Mouse (Mus musculus) CD4-positive, CD25-positive, alpha-beta regulatory T cell, adult 2 months (primary cell): Measurements from ENCODE around the gene Ndufb4.
"Not testable (repeated sequence)": the region's sequence is repeated elsewhere in the genome, so short reads cannot be mapped to it uniquely, and the experiment has no call there.

ENCODE experiments used
- DNase-seq: peaks from one replicate; pipeline ENCODE4 v3.0.0-alpha.2; 2012; ENCODE audit warnings: low read depth, low spot score

Ndufb4 gene

DNA sequence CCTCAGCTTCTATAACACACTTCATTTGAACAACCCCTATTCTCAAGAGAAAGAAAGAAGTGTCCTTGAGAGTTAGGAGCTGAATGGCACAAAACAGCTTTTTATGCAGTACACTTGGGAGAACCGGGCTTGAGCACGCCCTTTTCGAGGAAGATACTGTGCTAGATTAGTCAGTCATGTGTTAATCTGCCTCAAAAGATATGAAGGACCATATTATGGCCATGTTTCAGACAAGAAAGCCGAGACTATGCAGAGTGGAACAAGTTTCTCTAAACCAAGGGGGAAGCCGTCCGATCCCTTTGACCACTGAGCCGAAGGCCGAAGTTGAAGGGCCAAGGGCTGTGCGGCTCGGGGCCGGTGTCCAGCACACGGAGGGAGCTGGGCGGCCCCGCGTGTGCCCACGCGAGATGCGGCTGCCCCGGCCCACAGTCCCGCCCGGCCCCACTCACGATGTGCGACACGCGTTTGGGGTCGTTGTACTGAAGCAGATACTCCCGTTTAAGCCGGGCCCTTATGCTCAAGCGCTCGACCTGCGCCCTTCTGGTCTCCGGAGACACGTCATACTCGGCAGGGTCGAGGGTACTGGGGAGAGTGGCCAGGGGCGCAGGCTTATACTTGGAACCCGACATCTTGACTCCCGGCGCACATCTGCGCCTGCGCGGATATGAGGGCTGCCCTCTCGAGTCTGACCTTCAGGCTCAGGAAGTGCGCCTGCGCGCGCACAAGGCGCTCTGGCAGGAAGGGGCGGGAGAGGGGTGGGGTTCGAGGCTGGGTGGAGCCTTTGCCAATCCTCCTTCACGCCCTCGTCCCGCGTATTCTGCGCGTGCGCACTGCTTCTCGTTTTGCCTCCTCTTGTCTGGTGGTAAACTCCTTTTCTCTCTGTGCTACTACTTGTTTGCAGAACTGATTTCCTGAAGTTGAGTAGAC, at the start of gene Ndufb4:
TSS of gene Ndufb4 (minus strand) at position 723 of the 927 bp plus-strand sequence.
- DNase-seq, result peak; percentile 99

DNA sequence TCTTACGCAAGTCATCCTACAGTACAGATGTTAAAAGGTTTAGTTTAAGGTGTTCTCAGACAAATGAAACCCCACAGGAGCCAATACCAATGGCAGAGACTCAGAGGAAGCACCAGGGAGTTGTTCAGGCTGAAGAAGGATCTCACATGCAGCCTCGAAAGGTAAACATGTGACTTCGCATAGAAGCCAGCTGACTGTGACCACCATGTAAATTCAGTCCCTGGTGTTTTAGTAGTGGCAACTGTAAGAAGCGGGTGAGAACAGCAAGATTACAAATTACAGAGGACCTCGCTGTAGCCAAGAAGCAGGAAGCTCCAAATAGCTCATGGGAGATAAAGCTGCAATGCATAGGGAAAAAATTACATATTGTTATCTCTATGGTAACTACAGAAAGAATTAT, 49.6 kb upstream of the Ndufb4 start:
- DNase-seq, result no peak

GRCm38 (mm10) chr16:37700071-37700470, 45.8 kb upstream of the Ndufb4 start:
- DNase-seq, result not testable (repeated sequence)

DNA sequence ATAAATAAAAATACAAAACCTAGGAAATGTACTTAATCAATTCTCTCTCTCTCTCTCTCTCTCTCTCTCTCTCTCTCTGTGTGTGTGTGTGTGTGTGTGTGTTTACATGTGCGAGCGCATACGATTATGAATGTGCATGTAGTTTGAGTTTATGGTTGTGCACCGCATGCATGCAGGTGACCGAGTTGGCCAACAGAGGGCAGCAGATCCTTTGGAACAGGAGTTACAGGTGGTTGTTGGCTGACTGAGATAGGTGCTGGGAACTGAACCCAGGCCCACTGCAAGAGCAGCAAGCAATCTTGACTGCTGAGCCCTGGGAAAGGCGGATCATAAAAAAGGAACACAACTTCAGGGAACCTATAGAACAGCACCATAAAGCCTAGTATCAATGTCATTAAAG, 44.5 kb upstream of the Ndufb4 start:
- DNase-seq, result peak; percentile 5

- no peak for DNase-seq
Measured at GRCm38 (mm10) chr16:37697271-37697670, 43.0 kb upstream of the Ndufb4 start.

GRCm38 (mm10) chr16:37690932-37691730, 36.9 kb upstream of the Ndufb4 start:
- DNase-seq, result peak; percentile 7

GRCm38 (mm10) chr16:37690465-37690864, 36.2 kb upstream of the Ndufb4 start:
- no peak for DNase-seq

DNA sequence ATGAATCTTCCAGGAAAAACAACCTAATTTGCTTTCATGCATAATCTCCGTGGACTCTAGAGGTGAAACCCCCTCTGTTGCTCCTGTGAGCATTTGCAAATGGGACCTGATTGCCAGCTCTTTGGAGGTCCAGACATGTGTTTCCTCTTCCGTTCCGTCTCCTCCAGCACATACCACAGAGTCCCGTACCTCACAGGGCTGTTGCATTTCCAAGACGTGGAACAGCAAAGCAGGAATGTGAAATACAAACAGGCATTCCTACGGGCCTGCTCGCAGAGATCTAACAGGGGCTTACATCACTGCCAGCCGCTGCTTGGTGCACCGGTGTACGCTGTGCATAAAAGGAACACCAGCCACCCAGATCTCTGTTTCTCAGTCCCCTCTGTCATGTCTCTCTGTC, 35.7 kb upstream of the Ndufb4 start:
- DNase-seq, result no peak

GRCm38 (mm10) chr16:37689251-37689926, 35.1 kb upstream of the Ndufb4 start:
- DNase-seq, result peak; percentile 46

DNA sequence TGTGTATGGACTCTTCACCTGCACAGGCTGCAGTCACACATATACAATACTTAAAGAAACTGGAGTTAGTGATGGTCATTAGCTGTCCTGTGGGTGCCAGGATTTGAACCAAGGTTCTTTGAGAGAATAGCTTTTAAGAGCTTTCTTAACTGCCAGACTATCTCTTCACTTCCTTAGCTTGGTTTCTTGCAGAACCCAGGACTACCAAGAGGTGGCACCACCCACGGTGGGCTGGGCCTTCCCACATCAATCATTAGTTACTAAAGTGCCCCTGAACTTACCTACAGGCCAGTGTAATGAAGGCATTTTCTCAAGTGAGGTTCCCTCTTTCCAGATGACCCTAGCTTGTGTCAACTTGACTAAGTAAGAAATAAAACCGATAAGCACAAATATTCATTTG, 33.9 kb upstream of the Ndufb4 start:
- peak; percentile 46 for DNase-seq

DNA sequence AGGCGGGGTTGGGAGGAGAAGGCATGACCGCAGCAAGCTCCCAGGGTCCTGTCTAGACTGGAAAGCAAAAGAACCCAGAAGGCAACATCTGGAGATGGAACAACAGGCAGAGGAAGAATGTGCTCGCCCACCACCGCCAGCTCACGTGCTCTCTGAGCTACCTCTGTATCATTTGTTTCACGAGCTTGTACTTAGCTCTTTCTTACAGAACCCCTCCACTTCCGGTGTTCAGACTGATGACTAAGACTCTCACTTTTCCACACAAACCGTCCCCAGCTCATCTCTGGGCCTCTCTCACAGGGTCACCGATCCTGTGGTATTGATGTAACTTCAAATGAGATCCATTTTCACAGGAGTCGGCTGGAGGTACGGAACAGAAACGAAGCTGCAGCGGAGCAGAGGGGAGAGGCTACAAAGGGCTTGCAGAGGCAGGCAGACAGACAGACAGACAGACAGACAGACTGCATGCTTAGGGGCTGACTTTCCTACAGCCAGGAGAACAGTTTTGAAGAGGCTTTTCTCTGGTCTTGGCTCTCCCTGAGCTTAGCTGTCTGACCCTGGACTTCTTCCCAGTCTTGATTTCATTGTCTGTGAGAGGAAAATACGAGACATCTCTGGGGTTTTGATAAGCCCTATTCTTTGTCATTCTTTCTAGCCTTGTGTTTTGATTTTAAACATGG, 33.2 kb upstream of the Ndufb4 start:
- DNase-seq, result peak; percentile 3

- DNase-seq, result no peak
Measured at GRCm38 (mm10) chr16:37686834-37687233, 32.6 kb upstream of the Ndufb4 start.

DNA sequence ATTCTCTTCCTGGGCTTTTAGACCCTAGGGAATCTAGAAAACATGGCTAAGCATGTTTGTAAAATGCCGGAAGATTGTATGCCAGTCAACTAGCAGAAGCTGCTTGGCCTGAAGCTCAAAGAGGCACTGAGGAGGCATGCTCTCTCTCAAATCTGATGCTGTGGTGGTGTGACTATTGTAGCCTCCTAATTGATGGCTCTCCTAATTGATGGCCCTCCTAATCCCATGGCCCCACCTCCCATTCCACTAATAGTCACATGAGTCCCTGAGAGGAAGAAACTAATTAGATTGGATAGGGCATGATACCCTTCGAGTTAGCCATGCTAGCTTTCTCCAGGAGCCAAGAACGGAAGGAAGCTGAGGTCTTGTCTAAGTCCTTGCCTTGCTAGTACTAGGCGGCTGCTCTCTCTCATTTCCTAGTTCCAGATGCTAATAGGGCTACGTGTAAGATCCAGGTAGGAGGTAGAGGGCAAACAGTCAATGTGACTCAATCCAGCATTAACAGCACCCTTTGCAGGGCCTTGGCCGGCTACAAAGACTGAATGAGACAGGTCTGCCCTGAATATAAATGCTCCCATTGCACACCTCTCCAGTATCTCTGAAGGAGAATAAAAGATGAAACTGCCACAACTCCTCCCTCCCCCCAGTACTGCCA, 31.8 kb upstream of the Ndufb4 start:
- no peak for DNase-seq

DNA sequence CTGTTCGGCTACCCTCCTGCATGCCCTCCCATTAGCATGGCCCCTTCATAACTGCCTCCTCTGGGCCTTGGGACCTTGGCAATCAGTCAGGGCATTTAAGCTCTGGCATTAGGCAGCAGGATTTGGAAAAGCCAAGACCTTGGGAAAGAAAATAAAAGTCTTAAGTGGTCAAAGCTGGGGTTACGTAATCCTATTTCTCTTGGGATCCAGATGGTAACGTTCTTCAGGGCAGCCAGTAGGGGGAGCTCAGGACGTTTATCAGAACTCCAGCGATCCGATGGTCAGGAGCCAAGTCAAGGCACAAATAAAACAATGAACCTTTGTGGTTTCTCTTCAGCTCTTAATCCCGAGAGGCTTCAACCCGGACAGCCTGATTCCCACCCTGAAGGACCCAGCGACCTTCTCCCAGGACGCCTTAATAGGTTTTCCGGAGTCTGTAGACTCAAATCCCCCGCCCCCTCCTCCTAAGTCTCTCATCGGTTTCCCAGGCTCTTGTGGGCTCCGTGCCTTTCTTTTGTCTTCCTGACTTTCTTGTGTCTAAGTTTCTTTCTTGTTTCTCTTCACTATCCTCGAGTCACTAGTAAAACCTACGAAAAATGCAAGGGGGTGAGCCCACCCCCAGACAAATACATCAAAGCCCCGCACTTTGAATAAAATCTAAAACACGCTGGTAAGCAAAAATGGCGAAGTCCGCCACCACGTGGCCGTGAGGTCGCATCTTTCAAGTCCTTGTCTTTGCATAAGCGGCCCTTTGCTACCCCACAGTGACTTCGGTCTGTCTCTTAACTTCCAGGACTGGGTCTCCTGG, 30.6 kb upstream of the Ndufb4 start:
- DNase-seq, result peak; percentile 82

DNA sequence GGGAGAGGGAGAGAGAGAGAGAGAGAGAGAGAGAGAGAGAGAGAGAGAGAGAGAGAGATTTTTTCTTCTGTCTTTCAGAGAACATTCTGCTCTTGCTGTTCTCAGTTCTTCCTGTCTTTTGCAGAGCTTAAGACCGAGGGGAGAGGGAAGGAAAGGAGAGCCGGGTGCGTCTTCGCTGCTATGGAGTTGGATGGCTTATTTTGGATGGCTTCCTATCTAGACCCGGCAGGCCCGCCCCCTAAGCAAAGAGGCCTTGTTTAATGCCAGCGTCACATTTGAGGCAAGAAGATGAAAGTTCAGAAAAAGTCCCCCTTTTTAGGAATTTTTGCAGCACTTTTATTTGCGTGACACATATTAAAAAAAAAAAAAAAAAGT, 30.0 kb upstream of the Ndufb4 start:
- DNase-seq, result no peak

DNA sequence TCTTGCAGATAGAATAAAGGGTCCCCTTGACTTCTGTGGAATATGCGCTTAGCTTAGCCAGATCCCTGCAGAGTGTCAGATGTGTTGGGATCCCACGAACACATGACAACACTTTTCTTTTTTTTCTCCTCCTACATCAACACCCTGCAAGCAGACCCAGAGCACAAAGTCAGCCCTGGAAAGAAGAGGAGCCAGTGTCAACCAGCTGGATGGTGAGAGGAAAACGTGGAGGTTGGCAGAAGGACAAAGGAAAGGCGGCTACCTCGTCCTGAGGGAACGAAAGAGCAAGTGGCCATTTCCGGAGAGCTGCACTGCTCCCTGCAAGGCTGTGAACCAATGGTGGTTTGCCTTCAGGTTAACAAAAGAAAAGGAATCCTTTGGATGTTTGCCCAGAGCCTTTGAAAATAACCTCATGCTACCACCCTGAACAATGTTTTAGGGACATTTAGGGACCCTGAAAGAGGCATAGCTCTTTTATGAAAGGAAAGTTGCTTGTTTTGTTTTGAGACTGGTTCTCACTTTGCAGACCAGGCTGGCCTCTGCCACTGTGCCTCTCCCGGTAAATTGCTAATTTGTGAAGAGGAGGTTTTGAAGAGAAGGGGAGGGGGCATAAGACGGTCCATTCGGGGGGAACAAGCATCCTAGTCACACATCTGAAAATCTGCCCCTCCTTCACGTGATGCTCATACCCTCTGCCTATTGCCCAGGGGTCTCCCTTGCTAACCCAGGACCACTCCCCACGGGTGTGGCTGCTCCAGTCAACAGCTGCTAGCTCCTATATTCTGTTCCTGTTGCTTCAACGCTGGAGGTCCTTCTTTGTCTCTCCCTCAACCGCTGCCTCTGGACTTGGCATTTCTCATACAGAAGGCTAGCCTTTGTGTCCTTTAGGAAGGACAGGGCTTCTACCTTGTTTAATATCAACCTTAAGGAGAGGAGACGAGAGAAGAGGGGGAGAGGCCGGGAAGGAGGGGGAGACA, 29.2 kb upstream of the Ndufb4 start:
- DNase-seq, result no peak

- peak; percentile 71 for DNase-seq
Measured at GRCm38 (mm10) chr16:37682309-37682975, 28.2 kb upstream of the Ndufb4 start.

DNA sequence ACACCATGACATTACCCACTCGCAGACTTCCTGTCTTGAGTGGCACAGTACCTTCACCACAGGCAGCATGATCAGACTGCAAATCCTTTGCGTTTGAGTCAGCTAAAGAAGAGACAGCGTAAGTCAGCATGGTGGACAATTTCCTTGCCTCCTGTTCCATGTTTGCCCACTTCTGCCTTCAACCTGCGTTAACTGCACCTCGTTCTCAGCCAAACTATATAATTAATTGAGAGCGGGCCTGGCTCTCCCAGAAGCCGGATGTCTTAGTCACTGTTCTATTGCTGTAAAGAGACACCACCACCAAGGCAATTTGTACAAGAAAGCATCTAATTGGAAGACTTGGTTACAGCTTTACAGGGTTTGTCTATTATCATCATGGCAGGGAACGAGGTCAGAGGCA, 26.6 kb upstream of the Ndufb4 start:
- DNase-seq, result no peak
